Comparison of ENCODE assay signal across 8 mouse cellular contexts in the genomic region with DNA sequence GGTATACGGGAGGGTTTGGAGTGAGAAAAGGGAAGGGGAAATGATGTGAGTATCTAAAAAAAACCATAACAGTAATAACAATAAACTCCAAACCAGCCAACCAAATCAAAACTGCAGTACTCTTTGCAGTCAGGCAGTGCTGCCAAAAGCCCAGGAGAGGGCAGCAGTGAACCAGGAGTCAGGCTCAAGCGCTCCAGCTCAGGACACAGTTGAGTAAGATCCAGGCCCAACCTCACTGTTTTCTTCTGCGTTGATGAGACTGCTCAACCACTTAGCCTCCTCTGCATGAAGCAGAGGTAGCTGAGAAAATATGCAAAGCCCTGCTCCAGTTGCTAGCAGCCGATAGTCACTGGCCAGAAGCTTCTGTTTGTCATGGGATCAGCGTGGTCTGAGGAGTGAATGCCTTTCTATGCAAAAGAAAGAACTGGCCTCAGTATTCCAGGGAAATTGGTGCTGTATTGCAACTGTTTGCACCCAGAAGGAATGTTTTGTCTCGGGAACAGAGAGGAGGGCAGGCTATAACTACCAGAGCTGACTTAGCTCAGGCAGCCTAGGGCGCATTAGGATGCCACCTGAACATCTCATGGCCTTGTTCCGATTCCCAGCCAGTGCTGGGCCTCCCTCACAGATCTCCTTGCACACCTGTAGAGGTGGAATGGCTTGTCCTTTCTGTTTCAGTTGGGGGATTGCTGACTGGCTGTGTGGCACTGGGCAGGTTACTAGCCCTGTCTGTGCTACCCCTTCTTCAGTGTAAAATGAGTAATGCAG. TPM values are rescaled to one million over a fixed set of nuclear protein-coding genes. Genes with fewer than 3 reads are reported as not detected.
A peak's percentile ranks its signal among the peaks of the same experiment; 100 is the strongest.
DNase-seq lines count a peak whose midpoint lies in the region; ATAC-seq lines count a peak whose summit lies in the region.

No protein-coding gene starts in this region.

- no peak overlapping the region for H3K4me2 ChIP-seq in intestine, embryonic 14.5 days (ENCODE audit: low read length)
- no peak overlapping the region for H3K4me2 ChIP-seq in midbrain, embryonic 13.5 days (replicated peaks)

- intact Hi-C loops in left cerebral cortex, postnatal 14 days (cut with DNase I), result loop anchor here (2.0 kb wide), 1 partner anchor 169 kb away; no protein-coding TSS in a partner anchor

- H3K4me3 ChIP-seq in intestine, embryonic 14.5 days (ENCODE audit: low read depth, low read length), result no peak overlapping the region
- no peak overlapping the region for H3K4me3 ChIP-seq in midbrain, embryonic 13.5 days (replicated peaks)

- no peak overlapping the region for H3K9ac ChIP-seq in intestine, embryonic 14.5 days (ENCODE audit: low read length)
- H3K9ac ChIP-seq in midbrain, embryonic 13.5 days (replicated peaks), result peak overlapping the region; percentile 41

- peak; percentile 18 to 23 for DNase-seq in urinary bladder, adult 18-20 months (ENCODE audit: low spot score in 2 of 2)
- DNase-seq in urinary bladder, postnatal 10 days (ENCODE audit: low spot score), result no peak
- DNase-seq in cerebellum, postnatal 36 days, result peak; percentile 70 to 76
- peak; percentile 51 for DNase-seq in gastrocnemius, adult 18-20 months (ENCODE audit: low spot score)
- DNase-seq in intestine, embryonic 14.5 days (ENCODE audit: low spot score), result peak; percentile 76
- peak; percentile 82 to 85 for DNase-seq in left cerebral cortex, postnatal 14 days (ENCODE audit: low spot score in 2 of 2)
- DNase-seq in spleen, adult 18-20 months, result peak; percentile 20 to 49

- 0 out of 2 replicates have a peak, but pooled peaks have one; percentile 41 for ATAC-seq in intestine, embryonic 14.5 days (replicated peaks; ENCODE audit: low FRiP score, low TSS enrichment, low read depth)
- ATAC-seq in midbrain, embryonic 13.5 days, result peak; percentile 85

- no peaks in the 10 kb centered on the region for H3K36me3 ChIP-seq in intestine, embryonic 14.5 days (ENCODE audit: control insufficient read depth, insufficient read depth, low read length)
- peaks cover 3% of the 10 kb centered on the region; the same call in 1 of the 2 replicates for H3K36me3 ChIP-seq in midbrain, embryonic 13.5 days

- no peak overlapping the region for H3K27ac ChIP-seq in intestine, embryonic 14.5 days (ENCODE audit: low read depth)
- H3K27ac ChIP-seq in midbrain, embryonic 13.5 days, result no peak overlapping the region

- 39% methylated on average over 8 of the region's 8 CpGs for WGBS in intestine, embryonic 14.5 days
- 34% methylated on average over 8 of the region's 8 CpGs for WGBS in midbrain, embryonic 13.5 days

- no peaks in the 10 kb centered on the region for H3K4me1 ChIP-seq in intestine, embryonic 14.5 days (replicated peaks; ENCODE audit: control insufficient read depth, insufficient read depth, low read length)
- no peaks in the 10 kb centered on the region for H3K4me1 ChIP-seq in midbrain, embryonic 13.5 days (replicated peaks)

- no peaks in the 10 kb centered on the region for H3K9me3 ChIP-seq in intestine, embryonic 14.5 days (ENCODE audit: control insufficient read depth, low read length)
- no peaks in the 10 kb centered on the region for H3K9me3 ChIP-seq in midbrain, embryonic 13.5 days

- no peaks in the 10 kb centered on the region for H3K27me3 ChIP-seq in intestine, embryonic 14.5 days (replicated peaks; ENCODE audit: control insufficient read depth, insufficient read depth, low read length)
- H3K27me3 ChIP-seq in midbrain, embryonic 13.5 days, result no peaks in the 10 kb centered on the region

RNA-seq across cellular contexts. Expression of a gene that starts 53.3 kb away (rescaled TPM):
- 10 to 100 TPM; 14.6 to 20.6 TPM for total RNA-seq in gastrocnemius, adult 18-20 months (2021)
- 21.3 and 22.5 TPM in 2 replicates for polyA plus RNA-seq in intestine, embryonic 14.5 days (2014; fragmentation: Nextera tagmentation; extraction: Ambion mirVana)
- 100 to 1,000 TPM; 192 to 212 TPM for total RNA-seq in left cerebral cortex, postnatal 14 days (2021)
- polyA plus RNA-seq in midbrain, embryonic 13.5 days (2015; fragmentation: Nextera tagmentation; extraction: Ambion mirVana), result 24.4 and 28.4 TPM in 2 replicates

Comparison
In these comparisons a context has a peak if more than half of its experiments do, and no peak if none do; other contexts are left out.
1. RNA of a gene that starts 53.3 kb away (total RNA-seq): 192 to 212 TPM in left cerebral cortex, postnatal 14 days; 14.6 to 20.6 TPM in gastrocnemius, adult 18-20 months; every median in the first group is over 4 times any median in the second.